Mouse (Mus musculus) spleen, postnatal 4 days (tissue): ENCODE measurements around the gene Il5.

Source experiments
- DNase-seq, 2 experiments: peaks; one replicate each; pipeline ENCODE4 v3.0.0; 2022; ENCODE audit warnings: low spot score in 2 of 2

The Il5 gene

GRCm38 (mm10) chr11:53720715-53721114 lies at the start of gene Il5:
Gene Il5, plus strand, starts transcription at chr11:53720794.
- DNase-seq: no peak

DNA sequence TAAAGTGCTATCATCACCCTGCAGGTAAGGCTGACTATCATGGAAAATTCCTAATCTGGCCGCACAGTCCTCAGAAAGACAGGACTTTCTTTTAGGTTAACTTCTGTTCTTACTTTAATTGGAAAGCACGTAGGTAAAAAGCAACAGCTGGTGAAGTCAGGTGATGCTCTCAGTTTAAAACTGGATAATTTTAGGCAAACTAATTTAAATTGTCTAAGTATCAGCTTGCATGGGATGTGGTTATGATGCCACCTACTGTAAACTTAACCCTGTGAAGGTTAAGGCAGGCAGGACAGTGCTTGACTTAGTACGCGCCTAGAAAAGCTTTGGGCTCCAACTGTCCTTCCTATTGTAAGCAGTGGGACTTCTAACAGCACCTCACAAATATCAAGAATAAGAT lies 49.2 kb upstream of the Il5 start:
- no peak for DNase-seq

GRCm38 (mm10) chr11:53680141-53680540 lies 40.5 kb upstream of the Il5 start:
- DNase-seq: no peak

- no peak for DNase-seq
These were observed 38.9 kb upstream of the Il5 start for GRCm38 (mm10) chr11:53681686-53682085.

GRCm38 (mm10) chr11:53682170-53682569 lies 38.4 kb upstream of the Il5 start:
- DNase-seq: no peak

GRCm38 (mm10) chr11:53682994-53683530 lies 37.5 kb upstream of the Il5 start:
- DNase-seq: no peak

DNA sequence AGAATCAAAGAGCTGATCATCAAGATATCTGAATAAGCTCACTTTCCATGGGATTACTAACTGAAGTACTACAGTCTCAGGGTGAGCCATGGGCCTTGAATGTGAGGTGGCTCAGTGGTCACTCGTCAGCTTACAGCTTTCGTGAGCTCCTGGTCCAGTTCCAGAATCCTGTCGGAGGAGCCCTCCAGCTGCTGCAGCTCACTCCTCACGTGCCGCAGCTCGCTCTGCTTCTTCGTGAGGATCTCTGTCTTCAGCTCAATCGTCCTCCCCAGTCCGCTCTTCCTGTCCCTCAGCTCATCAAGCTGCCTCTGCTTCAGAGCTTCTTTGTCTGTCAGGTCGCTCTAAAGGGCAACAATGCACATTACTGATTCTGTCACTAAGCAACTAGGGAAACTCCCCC lies 28.6 kb upstream of the Il5 start:
- DNase-seq: peak in 1 of 2 experiments; percentile 51

GRCm38 (mm10) chr11:53698521-53698920 lies 22.1 kb upstream of the Il5 start:
- peak in 1 of 2 experiments; percentile 30 for DNase-seq

- DNase-seq: no peak
These were observed 21.2 kb upstream of the Il5 start for GRCm38 (mm10) chr11:53699351-53699750.

DNA sequence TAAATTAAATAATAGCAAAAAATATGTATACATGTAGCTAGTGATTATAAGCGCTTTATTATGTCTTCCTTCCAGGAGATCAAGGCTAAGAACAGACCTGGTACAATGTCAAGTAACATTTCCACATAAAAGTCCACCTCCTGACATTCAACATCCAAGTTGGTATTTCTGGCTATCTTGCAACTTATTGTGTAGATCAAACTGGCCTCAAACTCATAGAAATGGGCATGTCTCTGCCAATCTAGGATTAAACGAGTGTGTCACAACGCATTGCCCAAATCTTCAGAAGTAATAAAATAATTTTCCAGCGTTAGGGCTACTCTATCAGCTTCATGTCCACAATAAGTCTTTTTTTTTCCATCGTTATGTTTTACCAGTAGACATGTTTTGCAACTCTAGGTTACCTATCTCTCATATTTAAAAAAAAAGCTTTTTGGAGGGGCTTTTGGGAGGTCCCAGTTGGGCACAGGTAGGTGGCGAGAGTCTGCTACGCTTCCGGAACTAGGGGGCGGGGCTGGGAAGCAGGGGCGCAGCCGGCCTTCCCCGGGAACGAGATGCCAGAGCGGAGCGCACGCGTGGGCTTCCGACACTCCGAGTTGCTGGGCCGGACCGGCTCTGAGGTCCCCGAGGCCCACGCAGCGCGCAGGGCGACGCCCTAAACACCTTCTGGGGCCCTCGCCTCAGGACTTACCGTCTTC lies 14.2 kb upstream of the Il5 start:
- DNase-seq: peak; percentile 46 to 76

GRCm38 (mm10) chr11:53706934-53707717 lies 13.5 kb upstream of the Il5 start, which contains the start of gene Rad50:
Gene Rad50, minus strand, starts transcription at chr11:53707319.
- peak; percentile 91 to 95 for DNase-seq

DNA sequence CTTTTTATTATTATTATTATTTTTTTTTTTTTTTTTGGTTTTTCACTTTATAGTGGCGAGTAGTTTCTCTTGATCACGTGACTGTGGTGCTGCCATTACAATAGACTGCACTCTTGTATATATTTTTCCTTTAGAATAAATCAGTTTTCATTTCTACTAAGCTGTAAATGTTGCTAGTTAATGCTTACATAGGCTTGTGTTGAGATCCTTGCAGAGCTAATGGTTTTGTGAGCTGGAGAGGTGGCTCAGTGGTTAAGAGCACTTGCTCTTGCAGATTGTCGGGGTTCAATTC lies 12.9 kb upstream of the Il5 start:
- DNase-seq: no peak

GRCm38 (mm10) chr11:53719701-53720100 lies 893 bp upstream of the Il5 start:
- DNase-seq: no peak

DNA sequence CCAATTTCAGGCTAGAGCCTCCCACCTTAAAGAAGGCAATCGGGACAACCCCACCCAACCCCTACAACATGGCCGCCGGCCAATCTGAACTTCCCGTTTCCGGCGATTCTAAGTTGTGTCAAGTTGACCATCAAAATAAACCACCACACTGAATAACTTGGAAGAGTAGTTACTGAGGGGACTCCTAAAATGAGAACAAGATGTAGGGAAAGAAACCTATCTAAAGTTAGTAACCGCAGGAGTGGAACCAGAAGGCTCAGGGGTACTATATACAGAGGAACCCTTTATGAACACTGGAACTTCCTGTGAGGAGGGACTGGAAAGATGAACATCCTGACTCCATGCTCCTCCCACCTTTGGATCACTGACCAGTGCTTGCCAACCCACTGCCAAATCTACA lies 10.9 kb downstream of the Il5 start:
- no peak for DNase-seq

GRCm38 (mm10) chr11:53732244-53732643 lies 11.7 kb downstream of the Il5 start:
- DNase-seq: no peak

DNA sequence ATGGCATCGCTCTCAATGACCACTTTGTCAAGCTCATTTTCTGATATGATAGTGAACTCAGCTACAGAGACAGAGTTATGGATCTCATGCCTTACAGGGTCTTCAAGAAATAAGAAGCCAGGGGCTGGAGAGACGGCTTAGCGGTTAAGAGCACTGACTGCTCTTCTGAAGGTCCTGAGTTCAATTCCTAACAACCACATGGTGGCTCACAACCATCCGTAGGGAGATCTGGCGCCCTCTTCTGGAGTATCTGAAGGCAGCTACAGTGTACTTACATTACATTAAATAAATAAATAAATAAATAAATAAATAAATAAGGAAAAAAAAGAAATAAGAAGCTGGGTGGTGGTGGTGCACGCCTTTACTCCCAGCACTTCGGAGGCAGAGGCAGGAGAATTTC lies 13.2 kb downstream of the Il5 start:
- DNase-seq: no peak

DNA sequence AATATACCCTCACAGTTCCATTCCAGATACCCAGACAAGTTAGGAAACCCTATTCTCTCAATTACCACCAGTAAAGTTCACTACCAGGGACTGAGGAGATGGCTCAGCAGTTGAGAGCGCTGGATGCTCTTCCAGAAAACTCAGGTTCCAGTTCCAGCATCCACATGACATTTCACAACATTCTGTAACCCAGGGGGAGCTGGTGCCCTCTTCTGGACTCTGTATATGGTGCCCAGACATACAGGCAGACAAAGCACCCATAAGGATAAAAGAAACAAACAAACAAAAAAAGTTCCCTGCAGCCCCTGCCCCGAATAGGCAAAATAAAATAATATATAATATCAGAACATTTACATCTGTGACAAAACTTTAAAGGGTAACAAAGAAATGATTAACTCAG lies 13.8 kb downstream of the Il5 start:
- no peak for DNase-seq

DNA sequence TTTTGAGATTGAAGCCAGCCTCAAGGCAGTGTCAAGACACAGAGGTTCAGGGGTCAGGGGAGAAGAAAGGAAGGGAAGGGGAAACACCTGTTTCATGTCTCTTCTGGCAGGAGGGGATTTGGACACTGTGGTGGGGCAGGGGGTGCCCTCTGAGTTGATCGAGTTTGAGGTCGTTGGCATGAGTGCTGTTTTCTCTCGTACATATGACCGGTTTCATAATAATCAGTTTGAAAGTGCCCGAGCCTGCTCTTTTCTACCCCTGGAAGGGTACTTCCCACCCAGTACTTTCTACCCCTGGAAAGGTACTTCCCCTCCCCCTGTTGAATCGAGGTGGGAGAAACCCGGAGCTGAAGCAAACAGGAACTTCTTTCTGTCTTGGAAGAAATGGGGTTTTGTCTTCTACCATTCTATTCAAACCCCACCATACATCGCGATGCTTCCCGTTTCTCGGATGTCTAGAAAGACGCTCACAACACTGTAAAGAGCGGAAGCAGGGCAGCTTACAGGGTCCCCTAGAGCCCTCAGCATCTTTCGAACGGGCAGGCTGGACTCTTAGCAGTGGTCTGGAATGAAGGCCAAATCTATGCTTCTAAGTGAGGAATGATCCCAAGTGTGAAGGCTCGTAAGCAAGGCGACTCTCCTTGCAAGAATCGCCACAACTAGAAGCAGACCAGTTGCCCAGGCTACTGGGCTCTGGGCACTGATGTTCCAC lies 14.5 kb downstream of the Il5 start:
- no peak for DNase-seq

DNA sequence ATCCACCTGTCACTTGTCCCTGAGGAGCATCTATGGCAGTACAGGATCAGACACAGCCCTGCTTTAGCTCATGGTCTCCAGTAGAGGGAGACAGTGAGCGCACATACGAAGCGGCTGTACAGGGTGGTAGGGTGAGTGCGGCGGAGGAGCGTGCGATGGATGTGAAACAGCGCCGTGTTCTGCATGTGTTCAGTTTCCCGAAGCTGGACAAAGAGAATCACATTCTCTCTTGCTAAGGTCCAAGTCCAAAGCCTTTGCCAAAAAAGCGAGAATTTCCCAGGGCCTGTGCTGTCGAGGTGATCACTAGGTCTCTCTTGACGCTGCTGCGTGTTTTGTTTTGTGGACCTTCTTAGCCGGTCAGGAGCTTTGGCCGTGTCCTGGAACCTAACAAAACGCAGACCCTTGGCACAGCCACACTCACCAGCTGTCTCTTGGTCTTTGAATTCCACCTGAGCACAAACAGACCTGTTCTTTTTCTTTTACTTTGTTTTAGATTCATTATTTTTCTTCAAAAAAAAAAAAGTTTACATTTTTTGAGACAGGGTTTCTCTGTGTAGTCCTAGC lies 15.2 kb downstream of the Il5 start:
- peak; percentile 67 to 78 for DNase-seq

DNA sequence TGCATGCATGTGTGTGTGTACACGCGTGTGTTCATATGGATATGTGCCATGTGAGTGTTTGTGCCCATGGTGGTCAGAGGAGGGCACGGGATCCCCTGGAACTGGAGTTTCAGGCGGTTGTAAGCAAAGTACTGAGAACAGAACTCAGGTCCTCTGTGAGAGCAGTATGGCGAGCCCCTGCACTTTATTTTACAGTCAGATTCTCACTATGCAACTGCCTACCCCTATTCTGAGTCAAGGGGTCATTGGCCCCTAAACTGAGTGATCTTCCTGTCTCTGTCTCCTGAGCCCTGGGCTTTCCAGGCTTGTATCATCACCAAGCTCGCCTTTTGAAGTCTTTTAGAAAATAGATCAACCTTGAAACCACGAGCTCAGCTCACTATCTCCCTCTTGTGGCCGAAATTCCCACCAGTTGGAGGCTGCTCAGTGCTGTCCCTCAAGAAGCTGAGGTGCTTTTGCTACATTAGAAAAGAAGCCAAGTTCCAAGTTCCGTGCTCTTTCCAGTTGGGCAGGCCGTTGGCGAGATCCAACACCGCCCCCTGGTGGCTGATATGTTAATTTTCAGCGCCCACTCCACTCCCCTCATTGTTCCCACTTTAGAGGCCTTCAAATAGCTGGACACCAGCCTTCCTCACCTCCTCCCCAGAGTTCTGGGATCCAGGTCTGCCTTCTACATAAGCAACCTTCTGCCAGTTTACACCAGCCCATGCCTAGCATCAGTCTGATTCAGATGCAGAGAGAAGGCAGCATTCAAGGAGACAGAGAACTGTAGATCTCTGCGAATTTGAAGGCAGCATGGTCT lies 16.4 kb downstream of the Il5 start:
- peak; percentile 74 to 90 for DNase-seq

DNA sequence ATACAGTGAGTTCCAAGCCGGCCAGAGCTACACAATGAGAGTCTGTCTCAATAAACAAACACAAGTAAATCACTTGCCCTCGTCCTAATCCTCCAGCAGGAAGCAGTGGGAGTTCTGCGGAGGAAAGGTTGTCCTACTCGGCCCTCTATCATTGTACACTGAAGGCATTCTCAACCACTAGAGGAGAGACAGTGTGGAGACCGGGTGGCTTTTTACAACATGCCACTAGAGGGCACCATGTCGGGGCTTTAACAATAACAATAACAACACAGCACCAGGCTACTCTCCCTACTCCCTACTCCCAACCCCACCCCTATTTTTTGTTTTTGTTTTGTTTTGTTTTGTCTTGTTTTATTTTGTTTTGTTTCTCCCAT lies 17.0 kb downstream of the Il5 start:
- peak; percentile 62 to 74 for DNase-seq
